Mouse (Mus musculus) ovary, postnatal 36 days (tissue): Measurements from ENCODE around the gene Abca17.

Experiments
- DNase-seq: peaks from one replicate; pipeline ENCODE4 v3.0.0; 2022; ENCODE audit warnings: low spot score, mixed read lengths

The Abca17 gene

GRCm38 (mm10) chr17:24346831-24347230 lies 4.0 kb downstream of the Abca17 start:
- DNase-seq = no peak

- DNase-seq = no peak
Observed at GRCm38 (mm10) chr17:24344672-24345071, 6.2 kb downstream of the Abca17 start.

GRCm38 (mm10) chr17:24327656-24328055 lies 23.2 kb downstream of the Abca17 start:
- DNase-seq = no peak

GRCm38 (mm10) chr17:24325051-24325450 lies 25.8 kb downstream of the Abca17 start:
- DNase-seq = no peak

- no peak for DNase-seq
Observed at GRCm38 (mm10) chr17:24320826-24321225, 30.0 kb downstream of the Abca17 start.

- peak; percentile 31 for DNase-seq
Observed at GRCm38 (mm10) chr17:24307500-24307899, 43.4 kb downstream of the Abca17 start.

GRCm38 (mm10) chr17:24300651-24301050 lies 50.2 kb downstream of the Abca17 start:
- DNase-seq = no peak

GRCm38 (mm10) chr17:24289338-24289737 lies 61.5 kb downstream of the Abca17 start:
- no peak for DNase-seq

- DNase-seq = no peak
Observed at GRCm38 (mm10) chr17:24288477-24288876, 62.4 kb downstream of the Abca17 start.

GRCm38 (mm10) chr17:24285680-24286079 lies 65.2 kb downstream of the Abca17 start:
- no peak for DNase-seq

GRCm38 (mm10) chr17:24283266-24283818 lies 67.5 kb downstream of the Abca17 start:
- DNase-seq = no peak

GRCm38 (mm10) chr17:24282637-24283036 lies 68.2 kb downstream of the Abca17 start:
- DNase-seq = no peak

- DNase-seq = no peak
Observed at GRCm38 (mm10) chr17:24279907-24280306, 71.0 kb downstream of the Abca17 start.

GRCm38 (mm10) chr17:24267133-24267532 lies 83.7 kb downstream of the Abca17 start:
- DNase-seq = no peak

- no peak for DNase-seq
Observed at GRCm38 (mm10) chr17:24264766-24265165, 86.1 kb downstream of the Abca17 start.

GRCm38 (mm10) chr17:24260516-24260915 lies 90.4 kb downstream of the Abca17 start:
- no peak for DNase-seq

- DNase-seq = no peak
Observed at GRCm38 (mm10) chr17:24259702-24260101, 91.2 kb downstream of the Abca17 start.

- DNase-seq = no peak
Observed at GRCm38 (mm10) chr17:24258981-24259380, 91.9 kb downstream of the Abca17 start.

- DNase-seq = no peak
Observed at GRCm38 (mm10) chr17:24252329-24252728, 98.5 kb downstream of the Abca17 start.

GRCm38 (mm10) chr17:24251320-24252069 lies 99.4 kb downstream of the Abca17 start, which contains the start of gene Ccnf:
Gene Ccnf (minus strand): TSS chr17:24251484.
- DNase-seq = peak; percentile 93

GRCm38 (mm10) chr17:24250988-24251319 lies 99.9 kb downstream of the Abca17 start:
- DNase-seq = no peak

GRCm38 (mm10) chr17:24248641-24249040 lies 102.2 kb downstream of the Abca17 start:
- DNase-seq = no peak

GRCm38 (mm10) chr17:24244061-24244460 lies 106.8 kb downstream of the Abca17 start:
- no peak for DNase-seq
